Mouse (Mus musculus) left cerebral cortex, adult 11 months (tissue): ENCODE measurements around the gene Mafb.

Source experiments
- DNase-seq: peaks from one replicate; pipeline ENCODE4 v3.0.0; 2022; ENCODE audit warnings: low spot score

Mafb gene

DNA sequence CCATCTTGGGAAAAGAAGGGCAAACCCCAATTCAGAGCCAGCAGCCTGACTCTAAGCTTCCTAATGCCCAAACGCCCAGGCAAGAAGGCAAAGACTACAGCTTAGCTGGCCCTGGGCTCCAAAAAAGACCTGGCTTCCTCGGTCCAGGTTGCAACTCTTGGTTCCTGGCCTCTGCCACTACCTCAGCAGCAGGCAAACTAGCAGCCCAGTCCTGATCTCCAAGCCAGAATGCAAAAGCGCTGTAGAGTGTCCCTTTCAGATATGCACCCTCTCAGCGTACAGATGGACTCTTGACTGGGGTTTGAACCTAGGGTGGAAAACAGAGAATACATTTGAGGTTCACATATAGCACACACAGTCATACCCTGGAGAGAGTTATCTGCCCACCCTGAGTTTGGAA is 3.7 kb downstream of the Mafb start:
- DNase-seq: no peak

DNA sequence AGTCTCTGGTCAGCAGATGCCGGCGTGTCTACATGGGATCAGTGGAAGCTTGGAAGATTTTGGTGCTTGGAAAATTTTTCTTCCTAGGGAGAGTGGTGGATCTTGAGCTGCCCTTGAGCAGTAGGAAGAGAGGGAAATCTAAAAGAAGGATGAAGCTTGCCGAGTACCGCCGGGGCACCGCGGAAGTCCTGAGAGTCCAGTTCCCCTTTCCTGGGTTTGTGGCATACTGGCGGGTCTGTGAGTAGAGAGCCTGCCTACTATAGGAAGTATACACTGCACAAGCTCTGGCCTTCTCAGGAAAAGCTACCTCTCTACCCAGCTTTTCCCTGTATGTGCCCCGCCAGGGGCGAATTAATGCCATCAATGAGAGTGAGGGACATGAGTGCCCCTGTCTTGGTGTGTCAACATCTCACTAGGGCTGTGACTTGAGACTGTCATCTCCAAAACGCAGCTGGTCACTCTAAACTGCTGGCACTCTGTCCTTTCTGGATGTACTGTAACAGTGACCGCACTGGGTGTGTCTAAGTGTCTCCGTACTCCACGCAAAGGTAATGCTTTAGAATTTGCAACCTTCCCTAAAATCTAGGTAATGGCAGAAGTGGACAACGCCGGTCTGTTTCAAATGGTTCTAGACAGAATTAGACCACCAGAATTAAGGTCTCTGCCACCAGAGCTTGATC is 5.3 kb downstream of the Mafb start:
- DNase-seq: no peak

DNA sequence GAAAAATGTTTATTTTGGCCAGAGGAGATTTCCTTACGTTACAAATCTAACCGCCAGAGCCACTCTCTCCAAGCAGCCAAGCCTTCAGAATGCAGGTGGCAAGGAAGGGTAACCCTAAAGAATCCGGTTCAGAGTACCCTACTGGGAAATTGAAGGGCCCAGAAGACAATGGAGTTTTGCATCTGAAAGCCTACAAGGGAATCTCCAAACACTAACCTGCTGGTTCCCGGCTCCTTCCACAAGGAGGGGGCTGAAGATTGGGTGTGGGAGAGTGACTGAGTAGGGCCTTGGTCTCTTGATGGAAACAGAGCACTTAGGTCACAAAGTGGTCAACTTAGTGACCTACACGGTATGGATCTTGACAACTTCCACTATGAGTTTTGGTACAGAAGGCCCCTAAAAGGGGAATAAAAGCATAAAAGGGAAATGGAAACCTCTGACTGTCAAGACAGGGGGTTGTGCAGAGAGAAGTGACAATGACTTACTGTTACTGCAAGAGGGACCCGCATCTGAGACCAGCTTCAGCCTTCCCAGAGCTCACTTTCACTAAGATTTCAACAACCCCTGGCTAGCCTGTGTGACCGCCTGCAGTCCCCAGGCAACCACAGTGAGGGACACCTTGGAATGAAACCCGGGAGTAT is 6.5 kb downstream of the Mafb start:
- no peak for DNase-seq

DNA sequence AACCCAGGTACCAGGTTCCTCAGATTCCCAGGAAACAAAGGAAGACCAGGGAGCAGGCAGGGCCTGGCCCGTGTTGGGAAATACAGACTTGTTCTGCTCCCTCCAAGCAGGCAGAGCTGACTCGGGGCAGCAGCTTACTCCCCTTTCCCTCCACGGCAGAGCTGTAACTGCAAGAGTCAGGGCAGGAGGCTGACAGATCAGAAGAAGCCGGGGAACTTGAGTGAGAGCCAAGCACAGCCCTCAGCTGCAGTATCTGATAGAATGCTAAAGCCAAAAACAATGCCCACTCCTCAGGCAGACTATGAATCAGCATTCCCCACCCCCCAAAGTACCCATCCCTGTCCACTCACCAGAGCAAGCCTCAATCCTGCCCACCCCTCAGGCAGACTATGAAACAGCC is 8.0 kb downstream of the Mafb start:
- no peak for DNase-seq

DNA sequence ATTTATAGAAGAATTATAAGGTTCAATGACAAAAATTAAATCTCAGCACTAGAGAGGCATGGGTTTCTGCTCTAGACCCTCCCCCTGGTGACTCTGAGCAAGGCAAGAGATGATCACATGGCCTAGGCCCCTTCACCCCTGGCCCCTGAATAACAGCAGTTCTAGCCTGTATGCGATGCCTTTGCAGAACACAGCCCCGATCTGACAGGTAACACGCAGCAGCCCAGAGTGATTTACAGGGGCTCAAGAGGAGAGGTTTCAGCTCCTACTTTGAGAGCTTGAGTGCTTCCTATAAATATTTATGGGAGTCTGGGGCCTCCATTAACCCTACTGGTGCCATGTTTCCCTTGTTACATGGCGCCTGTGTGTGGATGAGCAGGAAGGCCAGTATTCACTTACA is 9.4 kb downstream of the Mafb start:
- no peak for DNase-seq

DNA sequence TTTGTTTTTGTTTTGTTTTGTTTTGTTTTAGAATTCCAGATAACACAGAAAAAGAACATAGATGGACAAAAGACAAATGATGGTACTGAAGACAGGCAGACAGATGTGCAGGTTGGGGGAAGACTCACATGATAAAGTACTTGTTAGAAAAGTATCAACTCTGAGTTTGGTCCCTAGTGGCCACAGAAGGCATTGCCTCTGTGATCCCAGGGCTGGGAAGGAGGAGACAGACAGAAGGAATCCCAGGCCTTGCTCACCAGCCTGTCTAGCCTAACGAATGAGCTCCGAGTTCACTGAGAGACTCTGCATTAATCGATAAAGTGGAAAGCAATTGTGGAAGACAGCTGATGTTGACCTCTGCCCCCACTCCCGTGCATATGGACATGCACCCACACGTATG is 10.7 kb downstream of the Mafb start:
- no peak for DNase-seq

DNA sequence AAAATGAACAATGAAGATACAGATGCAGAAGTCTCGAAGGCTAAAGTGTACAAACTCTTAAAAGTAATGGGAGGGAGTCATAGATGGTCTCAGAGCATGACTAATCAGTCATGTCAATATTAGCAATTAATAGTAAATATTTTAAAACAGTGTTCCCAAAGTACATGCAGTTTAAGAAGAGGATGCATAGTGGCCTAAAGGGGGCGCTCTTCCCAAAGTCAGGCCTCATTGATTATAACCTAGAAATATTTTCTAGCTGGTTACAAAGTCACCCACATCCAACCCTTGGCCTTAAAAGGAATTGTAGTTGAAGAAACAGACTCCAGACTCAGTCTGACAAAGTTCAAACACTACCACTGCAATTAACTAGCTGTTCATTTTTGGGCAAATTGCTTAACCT is 12.5 kb downstream of the Mafb start:
- DNase-seq: no peak

DNA sequence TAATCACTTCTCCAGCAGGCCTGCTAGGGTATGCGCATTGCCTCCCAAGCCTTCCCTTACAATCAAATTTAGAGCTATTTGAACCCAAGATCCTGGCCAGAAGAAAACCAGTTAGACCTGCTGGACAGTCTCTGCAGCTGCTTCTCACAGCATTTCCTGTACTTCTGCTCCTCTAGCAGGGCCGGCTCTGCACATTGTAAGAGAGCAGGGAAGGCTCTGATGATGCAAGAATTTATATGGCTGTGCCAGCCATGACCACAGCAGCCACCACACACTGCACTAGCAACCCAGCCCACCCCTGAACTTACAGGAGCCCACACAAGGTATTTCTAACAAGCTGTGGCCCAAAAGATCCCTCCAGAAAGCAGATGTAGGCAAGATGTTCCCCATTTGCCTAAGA is 13.3 kb downstream of the Mafb start:
- DNase-seq: no peak

DNA sequence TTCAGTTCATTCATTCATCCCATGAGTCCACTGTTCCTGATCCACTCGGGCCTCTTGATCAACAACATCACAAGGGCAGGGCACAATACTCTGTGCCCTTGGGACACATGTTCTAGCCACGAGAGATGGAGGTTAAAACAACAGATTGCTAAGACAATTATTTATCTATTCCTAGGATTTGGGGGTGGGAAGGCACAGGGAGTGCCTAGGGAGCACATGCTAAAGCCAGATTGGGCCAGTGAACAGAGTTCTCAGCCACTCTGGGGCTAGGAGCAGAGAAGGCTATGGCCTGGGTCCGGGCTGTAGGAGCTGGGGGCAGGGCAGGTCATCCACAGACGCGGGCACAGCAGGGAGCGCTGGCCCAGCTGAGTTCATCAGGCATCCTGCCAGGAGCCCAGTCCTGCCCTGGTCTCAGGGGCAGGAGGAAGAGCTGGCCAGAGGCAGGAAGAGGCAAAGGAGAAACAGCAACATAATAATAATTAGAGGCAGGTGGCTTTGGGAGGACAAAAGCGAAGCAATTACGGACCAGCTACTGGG is 15.8 kb downstream of the Mafb start:
- no peak for DNase-seq

DNA sequence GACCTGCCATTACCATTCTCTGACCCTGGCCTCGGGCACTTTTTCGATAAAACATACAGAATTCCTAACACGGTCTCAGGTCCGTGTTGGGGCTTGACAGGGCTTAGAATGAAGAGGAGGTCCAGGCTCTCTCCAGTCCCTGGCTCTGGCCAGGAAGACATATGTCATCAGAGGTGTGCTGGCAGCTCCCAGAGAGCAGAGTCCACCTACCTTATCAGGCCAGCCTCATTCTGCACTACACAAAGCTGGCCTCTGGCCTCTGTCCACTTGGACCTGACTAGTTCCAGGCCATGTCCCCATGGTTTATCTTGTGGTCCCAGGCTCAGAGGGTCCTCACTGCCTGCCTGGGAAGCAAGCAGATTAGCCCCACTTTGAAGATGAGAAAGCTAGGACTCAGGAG is 17.3 kb downstream of the Mafb start:
- no peak for DNase-seq

DNA sequence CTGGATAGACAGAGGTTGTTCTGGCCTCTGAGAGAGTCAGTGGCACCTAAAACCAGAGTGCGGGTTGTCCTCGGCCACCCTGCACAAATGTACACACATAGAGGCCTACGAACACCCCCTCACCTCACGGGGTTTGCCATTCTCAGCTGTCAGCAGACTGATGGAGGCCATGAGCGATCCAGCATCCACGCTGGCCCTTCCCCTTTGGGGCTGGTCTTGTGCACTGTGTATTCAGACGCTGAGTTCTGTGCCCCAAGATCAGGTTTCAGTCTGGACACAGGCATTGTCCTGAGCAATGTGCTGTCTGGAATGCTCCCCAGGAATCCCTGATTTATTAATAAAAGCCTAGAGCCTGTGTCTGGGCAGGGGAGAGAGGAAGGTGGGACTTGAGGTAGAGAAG is 18.1 kb downstream of the Mafb start:
- DNase-seq: no peak

DNA sequence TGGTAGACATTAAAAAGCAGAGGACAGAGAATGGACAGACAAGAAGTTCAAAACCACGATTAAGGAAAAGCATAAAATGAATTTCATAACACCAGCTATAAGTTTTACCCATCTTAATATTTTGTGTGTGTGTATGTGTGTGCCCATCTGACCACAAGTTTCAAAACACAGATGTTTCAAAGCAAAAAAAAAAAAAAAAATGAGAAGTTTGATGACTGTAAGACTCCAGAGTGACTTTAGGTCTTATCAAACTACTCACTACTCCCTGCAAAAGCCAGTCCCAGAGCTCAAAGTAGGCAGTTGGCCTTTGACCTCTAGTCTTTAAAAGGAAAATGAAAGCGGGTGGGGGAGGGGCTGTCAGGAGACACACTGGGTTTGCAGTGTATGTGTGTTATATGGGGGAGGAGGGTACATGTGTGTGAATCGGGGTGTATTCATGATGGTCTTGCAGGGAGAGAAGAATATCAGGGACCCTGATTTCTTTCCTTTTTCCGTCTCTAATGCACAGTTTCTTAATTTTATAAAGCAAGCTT is 18.7 kb downstream of the Mafb start:
- no peak for DNase-seq

DNA sequence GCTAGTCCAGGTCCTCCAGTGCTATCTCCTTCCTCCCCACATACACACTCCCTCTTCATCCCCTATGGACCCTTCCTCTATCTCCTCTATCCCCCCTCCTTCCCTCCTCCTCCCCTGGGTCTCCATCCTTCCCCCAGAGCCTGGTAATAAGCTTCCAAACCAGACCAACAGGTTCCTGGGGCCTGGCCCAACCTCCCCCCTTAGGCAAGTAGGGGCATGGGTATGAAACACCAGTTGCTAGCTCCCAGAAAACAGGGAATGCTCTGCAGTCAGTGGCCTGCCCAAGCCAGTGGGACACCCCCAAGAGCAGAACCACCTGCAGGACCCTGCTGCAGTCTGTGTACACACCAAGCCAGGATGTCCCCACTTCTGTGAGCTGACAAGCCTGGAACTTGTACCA is 21.2 kb downstream of the Mafb start:
- DNase-seq: no peak

DNA sequence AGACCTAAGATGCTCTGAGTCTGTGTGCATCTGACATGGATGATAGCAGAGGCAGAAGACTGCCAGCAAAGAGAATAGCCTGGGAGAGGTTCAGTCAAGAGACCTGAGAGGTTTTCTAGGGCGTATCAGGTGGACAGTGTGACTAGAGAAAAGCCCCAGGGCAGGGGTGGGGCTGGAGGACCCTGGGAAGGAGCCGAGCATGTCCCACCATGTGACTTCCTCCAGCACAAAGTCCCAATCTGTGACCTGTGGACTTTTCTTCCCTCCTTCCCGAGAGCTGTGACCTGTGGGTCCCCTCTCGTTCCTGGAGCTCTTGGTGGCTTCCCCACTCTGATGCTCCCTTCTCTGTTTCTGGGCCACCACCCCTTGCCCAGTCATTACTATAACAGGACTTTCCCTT is 26.7 kb downstream of the Mafb start:
- no peak for DNase-seq

DNA sequence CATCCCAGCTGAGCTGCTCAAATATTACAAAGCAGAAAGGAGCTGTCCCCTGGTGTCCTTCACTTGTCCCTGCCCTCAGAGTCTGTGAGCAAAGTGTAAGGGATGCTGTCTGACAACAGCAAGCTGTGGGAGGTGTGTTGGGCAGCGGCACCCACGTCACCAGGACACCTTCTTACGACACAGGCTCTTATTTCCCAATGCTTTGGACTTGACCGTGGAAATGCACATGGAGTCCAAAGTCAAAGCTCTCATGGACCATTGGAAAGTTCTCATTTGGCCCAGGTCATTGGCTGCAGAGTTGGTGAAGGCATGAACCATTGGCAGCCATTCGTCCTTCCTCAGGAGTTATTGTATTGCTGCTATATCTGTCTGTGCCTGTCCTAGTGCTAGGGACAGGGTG is 27.3 kb downstream of the Mafb start:
- DNase-seq: no peak

DNA sequence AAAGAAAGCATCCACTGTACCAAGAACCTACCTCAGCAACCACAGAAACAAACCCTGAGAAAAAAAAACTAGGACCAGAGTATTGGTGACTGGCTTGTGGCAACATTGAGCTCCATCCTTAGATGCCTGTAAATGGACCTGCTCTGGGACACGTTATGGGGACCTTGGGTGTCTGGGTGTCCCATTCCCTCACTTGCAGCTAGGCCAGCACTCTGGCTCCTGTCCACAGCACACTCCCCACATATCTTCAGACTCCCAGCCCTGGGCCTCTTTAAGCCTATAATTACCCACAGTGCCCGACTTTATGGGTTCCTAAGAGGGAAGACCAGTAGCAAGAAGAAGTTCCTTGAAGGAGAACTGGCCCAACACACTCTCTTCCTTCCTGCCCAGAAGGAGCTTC is 30.8 kb downstream of the Mafb start:
- no peak for DNase-seq

DNA sequence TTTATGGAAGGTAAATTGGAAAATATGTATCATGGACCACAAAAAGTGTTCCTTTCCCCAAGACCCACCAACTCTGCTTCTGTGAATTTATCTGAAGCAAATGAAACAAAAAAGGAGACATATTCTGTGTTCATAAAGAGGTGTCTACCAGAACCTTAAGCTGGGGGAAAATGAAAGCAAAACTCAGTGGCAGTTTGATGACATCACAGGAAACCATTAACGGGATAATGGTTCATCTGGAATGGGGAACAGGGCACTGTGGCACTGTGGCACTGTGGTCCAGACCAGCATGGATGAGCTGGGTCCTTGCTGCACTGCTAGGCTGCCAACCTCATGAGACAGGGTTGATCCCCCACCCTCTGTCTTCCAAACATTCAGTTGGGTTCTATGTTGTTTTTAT is 31.8 kb downstream of the Mafb start:
- DNase-seq: no peak

DNA sequence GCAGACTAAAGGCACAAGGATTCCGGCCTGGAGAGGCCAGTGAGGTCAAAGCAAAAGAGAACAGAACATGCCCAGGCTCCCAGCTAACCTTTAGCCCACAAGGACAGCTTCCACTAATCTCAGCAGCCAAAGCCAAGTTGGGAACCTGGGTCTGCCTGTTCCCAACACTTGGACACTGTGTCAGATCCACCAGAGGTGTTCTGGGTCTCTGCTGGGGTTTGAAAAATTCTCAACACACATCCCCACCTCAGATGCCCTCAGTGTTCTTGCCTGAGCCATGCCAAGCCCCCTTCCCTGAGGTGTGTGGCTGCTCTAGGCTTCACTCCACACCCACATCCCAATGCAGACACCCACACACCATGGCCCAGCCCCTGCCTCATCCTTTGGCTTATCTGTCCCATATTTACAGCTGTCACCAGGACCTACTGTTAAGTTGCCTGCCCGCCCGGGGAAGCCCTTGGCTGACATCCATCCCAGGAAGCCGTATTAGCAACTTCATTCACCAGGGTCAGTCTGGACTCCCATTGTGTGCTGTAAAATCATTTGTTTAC is 32.7 kb downstream of the Mafb start, which contains the start of gene Gm826:
Gm826 (minus strand) TSS at position 52 of the 551 bp plus-strand sequence.
- DNase-seq: no peak

DNA sequence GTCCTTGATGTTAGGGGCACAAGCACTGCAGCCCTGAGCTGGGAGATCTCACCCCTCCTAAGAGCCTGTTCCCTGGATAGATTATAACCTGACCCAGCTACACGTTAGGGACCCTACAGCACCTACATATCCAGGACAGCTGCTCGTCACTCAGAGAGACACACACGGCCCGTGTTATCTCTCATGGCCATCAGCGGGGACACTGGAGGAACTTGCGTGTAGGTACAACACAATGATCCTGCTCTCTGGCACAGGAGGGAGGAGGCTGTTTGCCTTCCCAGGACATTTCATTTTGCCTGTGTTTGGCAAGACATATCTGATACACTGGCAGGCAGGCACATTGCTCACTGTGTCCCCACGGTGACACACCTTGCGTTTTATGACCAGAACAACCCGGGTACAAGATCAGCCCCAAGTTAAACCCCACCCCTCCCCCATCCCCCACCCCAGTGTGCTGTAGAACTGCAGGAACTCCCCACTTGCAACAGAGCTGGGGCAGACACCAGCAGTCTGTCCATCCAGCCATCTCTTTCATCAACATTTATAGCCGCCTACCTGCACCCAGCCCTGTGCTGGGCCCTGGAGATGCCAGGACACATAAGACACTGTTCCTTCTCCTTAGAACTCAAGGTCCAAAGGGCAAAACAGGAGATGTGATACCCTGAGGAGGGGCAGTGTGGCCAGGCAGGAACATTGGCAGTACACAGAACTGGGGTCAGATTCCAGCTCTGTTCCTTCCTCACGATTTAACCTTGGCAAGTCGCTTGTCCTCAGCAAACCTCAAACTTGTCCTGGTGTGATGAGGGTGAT is 34.1 kb downstream of the Mafb start:
- no peak for DNase-seq

DNA sequence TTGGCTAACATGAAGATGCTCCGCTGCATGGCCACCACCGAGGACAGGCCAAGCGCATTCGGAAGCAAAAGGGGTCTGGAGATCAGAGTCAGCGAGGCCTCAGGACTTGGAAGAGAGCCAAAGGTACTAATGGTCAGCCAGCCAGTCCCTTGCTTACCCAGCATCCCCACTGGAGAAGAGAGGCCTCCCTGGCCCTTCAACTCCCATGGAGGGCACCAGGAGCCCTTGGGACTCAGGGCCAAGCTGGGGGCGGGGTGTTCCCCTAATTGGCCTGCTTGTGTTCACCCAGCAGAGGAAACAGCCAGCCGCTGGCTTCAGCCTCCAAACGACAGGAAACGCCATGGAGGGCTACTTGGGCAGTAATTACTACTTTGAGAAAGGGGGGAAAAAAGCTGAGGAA is 38.0 kb downstream of the Mafb start:
- no peak for DNase-seq

DNA sequence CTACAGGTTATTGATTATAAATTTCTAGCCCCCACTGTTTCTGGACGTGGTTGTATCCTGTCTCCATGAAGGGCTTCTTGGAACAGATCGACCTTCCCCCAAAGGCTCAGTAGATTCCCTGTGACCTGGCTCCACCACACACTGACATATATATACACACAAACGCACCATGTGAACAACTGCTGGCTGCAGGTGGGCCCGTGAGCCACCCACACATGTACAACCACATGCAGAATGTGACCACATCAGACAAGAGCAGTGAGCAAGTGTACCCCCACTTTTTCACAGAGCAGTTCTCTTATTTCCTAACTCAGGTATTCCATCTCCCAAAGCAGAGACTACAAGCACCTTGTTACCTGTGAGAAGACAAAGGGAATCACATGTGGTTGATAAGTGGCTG is 39.1 kb downstream of the Mafb start:
- DNase-seq: no peak

DNA sequence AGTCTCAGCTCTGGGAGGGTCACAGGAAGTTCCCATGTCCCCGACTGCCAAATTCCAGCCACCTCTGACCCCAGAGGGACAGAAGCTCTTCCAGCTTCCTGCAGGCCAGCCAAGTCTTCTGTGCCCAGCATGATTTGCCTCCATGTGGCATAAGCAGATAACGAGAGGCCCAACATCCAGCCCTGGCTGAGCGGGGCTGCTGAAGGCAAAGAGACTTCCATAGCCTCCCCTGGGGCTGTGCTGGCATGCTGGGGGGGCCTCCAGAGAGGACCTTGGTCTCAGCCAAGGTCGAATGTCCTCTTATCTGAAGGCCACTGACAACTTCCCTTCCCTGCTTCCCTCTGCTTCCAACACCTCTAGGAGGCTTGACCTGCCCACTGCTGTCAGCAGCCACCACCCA is 39.7 kb downstream of the Mafb start:
- DNase-seq: no peak
